Mouse (Mus musculus): ENCODE data around the gene Slc13a2.

DNA sequence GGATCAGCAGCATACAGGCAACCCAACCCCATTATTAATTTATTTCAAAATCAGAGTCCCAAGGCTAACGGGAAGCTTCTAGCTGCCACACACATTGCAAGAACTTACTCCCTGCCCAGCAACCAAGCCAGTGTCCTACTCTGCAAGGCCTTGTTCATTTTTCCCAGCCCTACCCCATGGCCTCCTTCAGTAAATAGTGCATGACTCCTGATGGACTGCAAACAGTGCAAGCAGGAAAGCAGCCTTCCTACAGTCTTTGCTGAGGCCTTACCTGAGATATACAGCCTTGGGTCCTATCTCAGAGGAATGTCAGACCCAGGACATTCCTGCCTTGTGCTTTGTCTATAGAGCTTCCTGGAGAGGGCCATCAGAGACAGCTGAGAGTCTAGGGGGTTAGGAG lies 3.6 kb upstream of the Slc13a2 start:
- TF ChIP-seq CTCF (conservative IDR thresholded peaks at IDR 0.05; ENCODE audit: insufficient read depth, insufficient read length, low read depth, low read length): no peak
- TF ChIP-seq POLR2A (IDR thresholded peaks at IDR 0.05; ENCODE audit: low read depth, low read length): no peak
